Mouse (Mus musculus): Measurements from ENCODE around the gene Gper1. TPM values are rescaled to one million over a fixed set of nuclear protein-coding genes. Genes with fewer than 3 reads are reported as not detected.

Gper1 gene
- polyA plus RNA-seq, 1 experiment from 2014 or later: 2.1 TPM

DNA sequence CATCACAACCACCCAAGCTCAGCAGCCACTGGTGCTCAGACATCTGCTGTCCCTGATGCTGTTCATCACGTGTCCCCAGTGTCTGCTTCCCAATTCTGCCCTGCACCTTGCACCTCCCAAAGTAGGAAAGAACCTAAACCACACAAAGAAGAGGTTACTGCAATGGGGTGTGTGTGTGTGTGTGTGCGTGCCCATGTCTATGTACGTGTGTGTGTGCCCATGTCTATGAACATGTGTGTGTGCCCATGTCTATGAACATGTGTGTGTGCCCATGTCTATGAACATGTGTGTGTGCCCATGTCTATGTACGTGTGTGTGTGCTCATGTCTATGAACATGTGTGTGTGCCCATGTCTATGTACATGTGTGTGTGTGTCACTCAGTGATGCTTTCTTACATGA, 27.4 kb upstream of the Gper1 start:
- Histone ChIP-seq H3K9ac (ENCODE audit: low read length) (no peak overlapping the region), H3K27ac (ENCODE audit: low read depth) (no peak overlapping the region), H3K4me3 (ENCODE audit: low read depth, low read length) (no peak overlapping the region), H3K4me2 (ENCODE audit: low read length) (no peak overlapping the region), H3K27me3 (replicated peaks; ENCODE audit: control insufficient read depth, insufficient read depth, low read length) (no peaks in the 10 kb centered on the region), H3K9me3 (ENCODE audit: control insufficient read depth, low read length) (no peaks in the 10 kb centered on the region), H3K4me1 (replicated peaks; ENCODE audit: control insufficient read depth, insufficient read depth, low read length) (no peaks in the 10 kb centered on the region), H3K36me3 (ENCODE audit: control insufficient read depth, insufficient read depth, low read length) (no peaks in the 10 kb centered on the region)
- WGBS: 86% methylated on average over 4 of the region's 4 CpGs
- no peak for ATAC-seq (replicated peaks; ENCODE audit: low FRiP score, low TSS enrichment, low read depth)
- no peak for DNase-seq (ENCODE audit: low spot score)

- 93% methylated on average over 4 of the region's 4 CpGs for WGBS
- ATAC-seq (replicated peaks; ENCODE audit: low FRiP score, low TSS enrichment, low read depth): no peak
Measured at GRCm38 (mm10) chr5:139397359-139397916, 25.5 kb upstream of the Gper1 start.

GRCm38 (mm10) chr5:139397959-139398753, 24.8 kb upstream of the Gper1 start:
- DNase-seq (ENCODE audit: low spot score): peak; percentile 93
- H3K27ac ChIP-seq (ENCODE audit: low read depth): no peak overlapping the region
- WGBS: 33% methylated on average over 5 of the region's 5 CpGs

More at GRCm38 (mm10) chr5:139397359-139397916, 25.5 kb upstream of the Gper1 start:
- H3K27me3 ChIP-seq (replicated peaks; ENCODE audit: control insufficient read depth, insufficient read depth, low read length): no peaks in the 10 kb centered on the region
- H3K4me3 ChIP-seq (ENCODE audit: low read depth, low read length): no peak overlapping the region
- no peak overlapping the region for H3K9ac ChIP-seq (ENCODE audit: low read length)
- no peaks in the 10 kb centered on the region for H3K36me3 ChIP-seq (ENCODE audit: control insufficient read depth, insufficient read depth, low read length)
- DNase-seq (ENCODE audit: low spot score): no peak
- no peak overlapping the region for H3K4me2 ChIP-seq (ENCODE audit: low read length)
- H3K9me3 ChIP-seq (ENCODE audit: control insufficient read depth, low read length): no peaks in the 10 kb centered on the region
- H3K27ac ChIP-seq (ENCODE audit: low read depth): no peak overlapping the region
- no peaks in the 10 kb centered on the region for H3K4me1 ChIP-seq (replicated peaks; ENCODE audit: control insufficient read depth, insufficient read depth, low read length)

GRCm38 (mm10) chr5:139398786-139399185, 24.2 kb upstream of the Gper1 start:
- H3K4me3 ChIP-seq (ENCODE audit: low read depth, low read length): no peak overlapping the region
- no peaks in the 10 kb centered on the region for H3K27me3 ChIP-seq (replicated peaks; ENCODE audit: control insufficient read depth, insufficient read depth, low read length)
- H3K4me1 ChIP-seq (replicated peaks; ENCODE audit: control insufficient read depth, insufficient read depth, low read length): no peaks in the 10 kb centered on the region
- no peak overlapping the region for H3K27ac ChIP-seq (ENCODE audit: low read depth)
- 85% methylated on average over 5 of the region's 5 CpGs for WGBS
- no peak for ATAC-seq (replicated peaks; ENCODE audit: low FRiP score, low TSS enrichment, low read depth)
- no peak overlapping the region for H3K4me2 ChIP-seq (ENCODE audit: low read length)
- no peak for DNase-seq (ENCODE audit: low spot score)
- H3K36me3 ChIP-seq (ENCODE audit: control insufficient read depth, insufficient read depth, low read length): no peaks in the 10 kb centered on the region
- H3K9me3 ChIP-seq (ENCODE audit: control insufficient read depth, low read length): no peaks in the 10 kb centered on the region
- H3K9ac ChIP-seq (ENCODE audit: low read length): no peak overlapping the region

More at GRCm38 (mm10) chr5:139397959-139398753, 24.8 kb upstream of the Gper1 start:
- no peaks in the 10 kb centered on the region for H3K4me1 ChIP-seq (replicated peaks; ENCODE audit: control insufficient read depth, insufficient read depth, low read length)
- H3K9me3 ChIP-seq (ENCODE audit: control insufficient read depth, low read length): no peaks in the 10 kb centered on the region
- ATAC-seq (replicated peaks; ENCODE audit: low FRiP score, low TSS enrichment, low read depth): peak; percentile 50; the same call in 1 of the 2 replicates
- no peak overlapping the region for H3K9ac ChIP-seq (ENCODE audit: low read length)
- H3K4me2 ChIP-seq (ENCODE audit: low read length): no peak overlapping the region
- no peaks in the 10 kb centered on the region for H3K36me3 ChIP-seq (ENCODE audit: control insufficient read depth, insufficient read depth, low read length)
- no peaks in the 10 kb centered on the region for H3K27me3 ChIP-seq (replicated peaks; ENCODE audit: control insufficient read depth, insufficient read depth, low read length)
- H3K4me3 ChIP-seq (ENCODE audit: low read depth, low read length): no peak overlapping the region

DNA sequence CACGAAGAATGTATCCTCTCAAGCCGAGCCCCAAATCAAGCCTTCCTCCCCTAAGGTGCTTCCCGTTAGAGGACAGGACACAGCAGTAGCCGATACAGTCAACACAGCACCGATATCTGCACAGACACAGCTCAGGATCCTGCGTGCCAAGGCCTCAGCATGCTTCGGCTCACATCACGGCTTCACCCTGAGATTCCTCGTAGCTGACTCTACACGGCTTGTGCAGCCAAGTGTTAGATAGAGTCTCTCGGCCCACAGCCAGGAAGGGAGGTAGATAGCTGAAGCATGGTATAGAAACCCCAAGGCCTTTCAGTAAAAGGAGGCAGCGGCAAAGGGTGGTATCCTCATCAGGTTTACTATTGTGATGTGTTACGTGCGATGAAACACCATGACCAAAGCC, 23.0 kb upstream of the Gper1 start:
- no peaks in the 10 kb centered on the region for H3K36me3 ChIP-seq (ENCODE audit: control insufficient read depth, insufficient read depth, low read length)
- no peaks in the 10 kb centered on the region for H3K27me3 ChIP-seq (replicated peaks; ENCODE audit: control insufficient read depth, insufficient read depth, low read length)
- no peak for ATAC-seq (replicated peaks; ENCODE audit: low FRiP score, low TSS enrichment, low read depth)
- H3K4me3 ChIP-seq (ENCODE audit: low read depth, low read length): no peak overlapping the region
- DNase-seq (ENCODE audit: low spot score): no peak
- H3K4me1 ChIP-seq (replicated peaks; ENCODE audit: control insufficient read depth, insufficient read depth, low read length): no peaks in the 10 kb centered on the region
- WGBS: 88% methylated on average over 14 of the region's 14 CpGs
- H3K9ac ChIP-seq (ENCODE audit: low read length): no peak overlapping the region
- no peak overlapping the region for H3K4me2 ChIP-seq (ENCODE audit: low read length)
- no peaks in the 10 kb centered on the region for H3K9me3 ChIP-seq (ENCODE audit: control insufficient read depth, low read length)
- no peak overlapping the region for H3K27ac ChIP-seq (ENCODE audit: low read depth)

GRCm38 (mm10) chr5:139402106-139402505, 20.8 kb upstream of the Gper1 start:
- ATAC-seq (replicated peaks; ENCODE audit: low FRiP score, low TSS enrichment, low read depth): no peak

DNA sequence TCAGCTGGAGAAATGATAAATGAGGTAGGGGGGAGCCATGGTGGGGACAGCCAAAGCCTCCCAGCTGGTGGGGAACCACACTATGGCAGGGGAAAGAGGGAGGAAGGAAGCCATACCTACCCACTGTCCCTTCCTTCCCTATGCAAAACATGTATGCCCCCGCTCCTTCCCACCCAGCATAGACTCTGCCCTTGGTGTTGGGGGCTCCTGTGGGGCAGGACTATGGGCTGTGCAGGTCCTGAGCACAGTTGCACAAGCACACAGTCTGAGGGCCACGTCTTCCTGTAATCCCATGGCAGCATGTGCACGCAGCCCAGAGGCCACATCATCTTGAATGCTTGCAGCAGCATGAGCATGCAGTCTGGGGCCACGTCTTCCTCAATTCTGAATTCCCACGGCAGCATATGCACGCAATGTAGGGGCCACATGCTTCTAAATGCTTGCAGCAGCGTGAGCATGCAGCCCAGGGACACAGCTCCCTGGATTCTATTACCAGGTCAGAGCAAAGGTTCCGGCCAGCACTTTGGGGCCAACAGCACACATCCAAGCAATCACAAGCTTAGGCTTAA, 19.2 kb upstream of the Gper1 start:
- Histone ChIP-seq H3K27me3 (replicated peaks; ENCODE audit: control insufficient read depth, insufficient read depth, low read length) (no peaks in the 10 kb centered on the region), H3K27ac (ENCODE audit: low read depth) (no peak overlapping the region), H3K9ac (ENCODE audit: low read length) (no peak overlapping the region), H3K4me3 (ENCODE audit: low read depth, low read length) (no peak overlapping the region), H3K9me3 (ENCODE audit: control insufficient read depth, low read length) (no peaks in the 10 kb centered on the region), H3K4me1 (replicated peaks; ENCODE audit: control insufficient read depth, insufficient read depth, low read length) (no peaks in the 10 kb centered on the region), H3K36me3 (ENCODE audit: control insufficient read depth, insufficient read depth, low read length) (no peaks in the 10 kb centered on the region), H3K4me2 (ENCODE audit: low read length) (no peak overlapping the region)
- no peak for ATAC-seq (replicated peaks; ENCODE audit: low FRiP score, low TSS enrichment, low read depth)
- no peak for DNase-seq (ENCODE audit: low spot score)
- 82% methylated on average over 8 of the region's 8 CpGs for WGBS

More at GRCm38 (mm10) chr5:139402106-139402505, 20.8 kb upstream of the Gper1 start:
- Histone ChIP-seq H3K4me2 (ENCODE audit: low read length) (no peak overlapping the region), H3K9ac (ENCODE audit: low read length) (no peak overlapping the region), H3K27me3 (replicated peaks; ENCODE audit: control insufficient read depth, insufficient read depth, low read length) (no peaks in the 10 kb centered on the region), H3K9me3 (ENCODE audit: control insufficient read depth, low read length) (no peaks in the 10 kb centered on the region), H3K4me3 (ENCODE audit: low read depth, low read length) (no peak overlapping the region), H3K27ac (ENCODE audit: low read depth) (no peak overlapping the region), H3K4me1 (replicated peaks; ENCODE audit: control insufficient read depth, insufficient read depth, low read length) (no peaks in the 10 kb centered on the region), H3K36me3 (ENCODE audit: control insufficient read depth, insufficient read depth, low read length) (no peaks in the 10 kb centered on the region)
- no peak for DNase-seq (ENCODE audit: low spot score)
- 93% methylated on average over 2 of the region's 2 CpGs for WGBS

DNA sequence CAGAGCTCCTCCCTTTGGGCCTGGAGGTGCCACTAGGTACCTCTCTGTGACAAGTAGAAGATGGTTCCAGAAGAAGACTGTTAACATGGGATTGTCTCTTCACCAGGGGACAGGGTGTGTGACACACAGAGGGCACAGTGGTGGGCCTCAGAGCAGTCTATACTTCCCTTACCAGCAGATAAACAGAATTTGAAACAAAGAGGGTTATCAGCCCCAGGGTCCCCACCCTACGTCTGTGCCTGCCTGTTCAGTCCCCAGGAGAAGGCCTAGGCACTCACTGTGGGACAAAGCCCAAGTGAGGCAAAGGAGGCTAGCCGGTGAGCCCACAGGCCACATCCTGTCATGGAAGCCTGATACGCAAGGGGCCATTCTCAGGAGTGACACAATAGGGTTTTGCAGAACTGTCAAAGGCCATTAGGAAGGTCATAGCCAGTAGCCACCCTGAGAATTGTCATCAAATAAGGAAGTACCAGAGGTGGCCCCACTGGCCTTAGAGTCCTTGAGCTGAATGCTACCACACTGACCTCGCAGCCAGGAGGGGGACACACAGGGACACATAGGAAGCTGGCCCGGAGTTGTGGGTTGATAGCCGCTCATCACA, 18.1 kb upstream of the Gper1 start, which contains the start of gene C130050O18Rik:
Gene C130050O18Rik (plus strand): TSS at position 480 of the 601 bp plus-strand sequence.
- no peaks in the 10 kb centered on the region for H3K9me3 ChIP-seq (ENCODE audit: control insufficient read depth, low read length)
- H3K4me1 ChIP-seq (replicated peaks; ENCODE audit: control insufficient read depth, insufficient read depth, low read length): no peaks in the 10 kb centered on the region
- no peaks in the 10 kb centered on the region for H3K36me3 ChIP-seq (ENCODE audit: control insufficient read depth, insufficient read depth, low read length)
- no peaks in the 10 kb centered on the region for H3K27me3 ChIP-seq (replicated peaks; ENCODE audit: control insufficient read depth, insufficient read depth, low read length)
- no peak within 1 kb of the TSS for H3K27ac ChIP-seq (ENCODE audit: low read depth)
- DNase-seq (ENCODE audit: low spot score) (no peak), ATAC-seq (replicated peaks; ENCODE audit: low FRiP score, low TSS enrichment, low read depth) (no peak)
- WGBS: 90% methylated on average over 6 of the region's 6 CpGs
- H3K4me2 ChIP-seq (ENCODE audit: low read length): no peak within 1 kb of the TSS
- no peak within 1 kb of the TSS for H3K9ac ChIP-seq (ENCODE audit: low read length)
- H3K4me3 ChIP-seq (ENCODE audit: low read depth, low read length): no peak within 1 kb of the TSS

All from intestine, embryonic 14.5 days (tissue).